Mouse (Mus musculus) forebrain, embryonic 12.5 days (tissue): Measurements from ENCODE around the gene Lhfpl5. TPM values are rescaled to one million over a fixed set of nuclear protein-coding genes. Genes with fewer than 3 reads are reported as not detected.

ENCODE experiments used
- ATAC-seq: fragments of 200-750 bp; cut with Nextera tagmentation; 2 replicates; pipeline ENCODE4 v1.8.0; 2017; ENCODE audit warnings: moderate TSS enrichment; ENCODE audit not compliant: low FRiP score
- H3K27ac ChIP-seq: fragments of 300-500 bp; sonication (generic); 2 replicates; pipeline ENCODE4 v1.5.1; 2016; ENCODE audit warnings: mild to moderate bottlenecking
- H3K27me3 ChIP-seq: fragments of 300-500 bp; sonication (generic); 2 replicates; pipeline ENCODE4 v1.6.1; 2016; ENCODE audit warnings: mild to moderate bottlenecking
- H3K36me3 ChIP-seq: fragments of 300-500 bp; sonication (generic); replicated peaks from 2 replicates; pipeline ENCODE4 v1.6.1; 2016; ENCODE audit warnings: mild to moderate bottlenecking
- H3K4me1 ChIP-seq: fragments of 300-500 bp; sonication (generic); 2 replicates; pipeline ENCODE4 v1.6.1; 2016
- H3K4me2 ChIP-seq: fragments of 300-500 bp; sonication (generic); 2 replicates; pipeline ENCODE4 v1.6.1; 2016; ENCODE audit warnings: mild to moderate bottlenecking, moderate library complexity
- H3K4me3 ChIP-seq: fragments of 300-500 bp; sonication (generic); replicated peaks from 2 replicates; pipeline ENCODE4 v1.5.1; 2016; ENCODE audit warnings: mild to moderate bottlenecking
- H3K9ac ChIP-seq: fragments of 300-500 bp; sonication (generic); 2 replicates; pipeline ENCODE4 v1.6.1; 2016; ENCODE audit warnings: mild to moderate bottlenecking
- H3K9me3 ChIP-seq: fragments of 300-500 bp; sonication (generic); 2 replicates; pipeline ENCODE4 v1.6.1; 2016
- WGBS: fragments of 180-500 bp; shearing (Covaris S2); methylation state at CpG from one replicate; pipeline ENCODE4 v1.1.7; 2016; 5-methylcytosine and 5-hydroxymethylcytosine counted together
- polyA plus RNA-seq: library from polyadenylated mRNA; unstranded; fragments of >200 nt; fragmentation: Nextera tagmentation; extraction: Ambion mirVana; gene quantifications from 2 replicates; pipeline ENCODE4 v1.2.1, GENCODE M21; 2016

The Lhfpl5 gene
- polyA plus RNA-seq, 1 experiment from 2014 or later = 1.3 TPM

GRCm38 (mm10) chr17:28586509-28586908 lies 11.1 kb downstream of the Lhfpl5 start:
- no peak overlapping the region for H3K4me3 ChIP-seq
- no peaks in the 10 kb centered on the region for H3K9me3 ChIP-seq
- H3K4me2 ChIP-seq = no peak overlapping the region
- peaks cover 38% of the 10 kb centered on the region for H3K36me3 ChIP-seq
- no peak for ATAC-seq
- no peaks in the 10 kb centered on the region for H3K27me3 ChIP-seq
- no peaks in the 10 kb centered on the region for H3K4me1 ChIP-seq
- H3K27ac ChIP-seq = no peak overlapping the region
- no peak overlapping the region for H3K9ac ChIP-seq
- 89% methylated on average over 3 of the region's 3 CpGs for WGBS

GRCm38 (mm10) chr17:28588591-28588990 lies 13.2 kb downstream of the Lhfpl5 start:
- Histone ChIP-seq H3K36me3 (peaks cover 58% of the 10 kb centered on the region), H3K27me3 (no peaks in the 10 kb centered on the region), H3K9me3 (no peaks in the 10 kb centered on the region), H3K27ac (no peak overlapping the region), H3K9ac (no peak overlapping the region), H3K4me3 (no peak overlapping the region), H3K4me2 (no peak overlapping the region), H3K4me1 (no peaks in the 10 kb centered on the region)
- WGBS = 79% methylated on average over 2 of the region's 2 CpGs
- no peak for ATAC-seq

GRCm38 (mm10) chr17:28590596-28590995 lies 15.2 kb downstream of the Lhfpl5 start:
- H3K4me1 ChIP-seq = no peaks in the 10 kb centered on the region
- peaks cover 73% of the 10 kb centered on the region for H3K36me3 ChIP-seq
- H3K9me3 ChIP-seq = no peaks in the 10 kb centered on the region
- no peak overlapping the region for H3K9ac ChIP-seq
- WGBS = 89% methylated on average over 3 of the region's 3 CpGs
- H3K4me2 ChIP-seq = no peak overlapping the region
- no peak overlapping the region for H3K27ac ChIP-seq
- H3K4me3 ChIP-seq = no peak overlapping the region
- no peaks in the 10 kb centered on the region for H3K27me3 ChIP-seq
- no peak for ATAC-seq

GRCm38 (mm10) chr17:28591476-28591875 lies 16.0 kb downstream of the Lhfpl5 start:
- no peaks in the 10 kb centered on the region for H3K9me3 ChIP-seq
- no peak for ATAC-seq
- H3K36me3 ChIP-seq = peaks cover 82% of the 10 kb centered on the region
- no peak overlapping the region for H3K27ac ChIP-seq
- H3K4me1 ChIP-seq = no peaks in the 10 kb centered on the region
- H3K9ac ChIP-seq = no peak overlapping the region
- H3K4me3 ChIP-seq = no peak overlapping the region
- no peak overlapping the region for H3K4me2 ChIP-seq
- 100% methylated on average over 5 of the region's 5 CpGs for WGBS
- H3K27me3 ChIP-seq = no peaks in the 10 kb centered on the region

GRCm38 (mm10) chr17:28592998-28593397 lies 17.6 kb downstream of the Lhfpl5 start:
- no peak overlapping the region for H3K4me3 ChIP-seq
- H3K9ac ChIP-seq = no peak overlapping the region
- no peak overlapping the region for H3K27ac ChIP-seq
- H3K27me3 ChIP-seq = no peaks in the 10 kb centered on the region
- H3K9me3 ChIP-seq = no peaks in the 10 kb centered on the region
- no peaks in the 10 kb centered on the region for H3K4me1 ChIP-seq
- ATAC-seq = no peak
- no peak overlapping the region for H3K4me2 ChIP-seq
- H3K36me3 ChIP-seq = peaks cover 92% of the 10 kb centered on the region
- 21% methylated on average over 4 of the region's 4 CpGs for WGBS

GRCm38 (mm10) chr17:28593965-28594364 lies 18.5 kb downstream of the Lhfpl5 start:
- H3K4me2 ChIP-seq = no peak overlapping the region
- no peaks in the 10 kb centered on the region for H3K4me1 ChIP-seq
- H3K4me3 ChIP-seq = no peak overlapping the region
- H3K27me3 ChIP-seq = no peaks in the 10 kb centered on the region
- no peak for ATAC-seq
- no peaks in the 10 kb centered on the region for H3K9me3 ChIP-seq
- H3K36me3 ChIP-seq = peaks cover 90% of the 10 kb centered on the region
- WGBS = 83% methylated on average over 4 of the region's 4 CpGs
- H3K9ac ChIP-seq = no peak overlapping the region
- no peak overlapping the region for H3K27ac ChIP-seq

- no peak for ATAC-seq
- 88% methylated on average over 5 of the region's 5 CpGs for WGBS
- Histone ChIP-seq H3K27me3 (no peaks in the 10 kb centered on the region), H3K4me2 (no peak overlapping the region), H3K9me3 (no peaks in the 10 kb centered on the region), H3K9ac (no peak overlapping the region), H3K27ac (no peak overlapping the region), H3K4me1 (no peaks in the 10 kb centered on the region), H3K36me3 (peaks cover 91% of the 10 kb centered on the region), H3K4me3 (no peak overlapping the region)
Measured at GRCm38 (mm10) chr17:28600780-28601179, 25.3 kb downstream of the Lhfpl5 start.

- Histone ChIP-seq H3K9ac (no peak overlapping the region), H3K9me3 (no peaks in the 10 kb centered on the region), H3K27ac (no peak overlapping the region), H3K4me1 (no peaks in the 10 kb centered on the region), H3K36me3 (peaks cover 91% of the 10 kb centered on the region), H3K4me2 (no peak overlapping the region), H3K4me3 (no peak overlapping the region), H3K27me3 (no peaks in the 10 kb centered on the region)
- 80% methylated on average over 9 of the region's 9 CpGs for WGBS
- no peak for ATAC-seq
Measured at GRCm38 (mm10) chr17:28601557-28602250, 26.3 kb downstream of the Lhfpl5 start.

- no peaks in the 10 kb centered on the region for H3K9me3 ChIP-seq
- H3K36me3 ChIP-seq = peaks cover 42% of the 10 kb centered on the region
- no peaks in the 10 kb centered on the region for H3K27me3 ChIP-seq
- WGBS = 88% methylated on average over 3 of the region's 3 CpGs
- no peak overlapping the region for H3K27ac ChIP-seq
- H3K9ac ChIP-seq = no peak overlapping the region
- H3K4me1 ChIP-seq = no peaks in the 10 kb centered on the region
- ATAC-seq = no peak
- H3K4me3 ChIP-seq = no peak overlapping the region
- no peak overlapping the region for H3K4me2 ChIP-seq
Measured at GRCm38 (mm10) chr17:28609543-28609942, 34.1 kb downstream of the Lhfpl5 start.

GRCm38 (mm10) chr17:28612603-28613002 lies 37.2 kb downstream of the Lhfpl5 start:
- Histone ChIP-seq H3K27me3 (no peaks in the 10 kb centered on the region), H3K4me1 (peaks cover 2% of the 10 kb centered on the region), H3K4me2 (no peak overlapping the region), H3K9me3 (no peaks in the 10 kb centered on the region), H3K9ac (no peak overlapping the region), H3K36me3 (peaks cover 32% of the 10 kb centered on the region), H3K27ac (no peak overlapping the region), H3K4me3 (no peak overlapping the region)
- 96% methylated on average over 2 of the region's 2 CpGs for WGBS
- no peak for ATAC-seq

- no peak overlapping the region for H3K4me2 ChIP-seq
- no peak for ATAC-seq
- no peak overlapping the region for H3K27ac ChIP-seq
- 82% methylated on average over 6 of the region's 6 CpGs for WGBS
- peaks cover 29% of the 10 kb centered on the region for H3K36me3 ChIP-seq
- no peak overlapping the region for H3K9ac ChIP-seq
- H3K27me3 ChIP-seq = no peaks in the 10 kb centered on the region
- H3K9me3 ChIP-seq = no peaks in the 10 kb centered on the region
- H3K4me3 ChIP-seq = no peak overlapping the region
- H3K4me1 ChIP-seq = peaks cover 6% of the 10 kb centered on the region
Measured at GRCm38 (mm10) chr17:28613096-28613495, 37.7 kb downstream of the Lhfpl5 start.

GRCm38 (mm10) chr17:28615332-28615731 lies 39.9 kb downstream of the Lhfpl5 start:
- 92% methylated on average over 4 of the region's 4 CpGs for WGBS
- Histone ChIP-seq H3K36me3 (peaks cover 42% of the 10 kb centered on the region), H3K9ac (no peak overlapping the region), H3K4me1 (peaks cover 24% of the 10 kb centered on the region), H3K4me2 (no peak overlapping the region), H3K27ac (no peak overlapping the region), H3K9me3 (no peaks in the 10 kb centered on the region), H3K27me3 (no peaks in the 10 kb centered on the region), H3K4me3 (no peak overlapping the region)
- ATAC-seq = no peak

- no peak overlapping the region for H3K9ac ChIP-seq
- H3K9me3 ChIP-seq = no peaks in the 10 kb centered on the region
- no peaks in the 10 kb centered on the region for H3K27me3 ChIP-seq
- H3K4me1 ChIP-seq = peaks cover 34% of the 10 kb centered on the region
- H3K36me3 ChIP-seq = peaks cover 42% of the 10 kb centered on the region
- WGBS = 92% methylated on average over 10 of the region's 10 CpGs
- H3K4me3 ChIP-seq = no peak overlapping the region
- H3K4me2 ChIP-seq = no peak overlapping the region
- no peak for ATAC-seq
- H3K27ac ChIP-seq = no peak overlapping the region
Measured at GRCm38 (mm10) chr17:28617636-28618035, 42.2 kb downstream of the Lhfpl5 start.
